In the genomic region with DNA sequence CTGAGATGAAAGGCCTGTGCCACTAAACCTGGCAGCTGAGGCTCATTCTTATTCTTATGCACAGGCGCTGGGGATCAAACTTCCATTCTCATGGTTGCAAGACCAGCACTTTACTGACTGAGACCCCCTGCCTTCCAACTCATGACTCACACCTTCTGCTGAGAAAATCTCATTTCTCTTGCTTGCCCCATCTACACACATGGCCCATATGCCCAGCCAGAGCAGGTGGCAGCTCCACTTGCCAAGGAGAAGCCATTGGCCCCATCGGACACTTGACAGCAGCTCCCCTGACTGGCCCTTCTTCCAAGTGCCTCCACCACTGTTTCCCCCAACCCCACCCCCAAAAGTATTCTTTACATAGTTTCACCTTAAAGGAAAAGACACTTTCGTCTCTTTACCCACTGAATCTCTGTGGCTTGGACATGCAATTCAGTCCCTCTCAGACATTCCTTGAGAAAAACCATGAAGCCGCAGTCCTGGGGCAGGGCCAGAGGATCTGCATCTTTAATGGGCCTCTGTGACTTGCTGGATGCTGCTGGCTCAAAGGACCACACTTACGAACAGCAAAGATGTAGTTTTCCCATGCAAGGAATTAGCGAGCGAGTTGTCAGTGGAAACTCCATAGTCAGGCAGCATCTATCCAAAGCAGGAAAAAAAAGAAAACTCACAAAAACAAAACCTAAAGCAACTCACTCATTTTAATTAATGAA, we compare ENCODE assay signal across 11 mouse cellular contexts.
DNase-seq lines count a peak whose midpoint lies in the region; ATAC-seq and TF ChIP-seq lines count a peak whose summit lies in the region.
"Had no signal": no experiment of that assay in that cellular context is flagged by ENCODE, and none has a peak within 500 bp of the region (broad histone marks: within the 10 kb centered on the region; RNA-seq: fewer than 3 reads in every experiment).

No protein-coding gene starts in this region.

- H3K4me2 ChIP-seq in embryonic facial prominence, embryonic 15.5 days (replicated peaks) = no peak overlapping the region
- H3K4me2 ChIP-seq in hindbrain, embryonic 15.5 days = peak overlapping the region; percentile 14; the same call in 1 of the 2 replicates
- H3K4me2 ChIP-seq in neural tube, embryonic 13.5 days = no peak overlapping the region
- no peak overlapping the region for H3K4me2 ChIP-seq in intestine, embryonic 15.5 days (replicated peaks)
- no peak overlapping the region for H3K4me2 ChIP-seq in intestine, postnatal 0 days (replicated peaks; ENCODE audit: low read depth)

- peak; percentile 75 for DNase-seq in left cerebral cortex, postnatal 4 days
- no peak for DNase-seq in left cerebral cortex, postnatal 14 days (ENCODE audit: low spot score in 2 of 2)
- no peak for DNase-seq in frontal cortex, postnatal 25 days (ENCODE audit: low spot score in 2 of 2)
- DNase-seq: heart, postnatal 10 days; kidney, postnatal 14 days; lung, adult 2 months had no signal

- no peak overlapping the region; the same call in 1 of the 2 replicates for H3K27ac ChIP-seq in embryonic facial prominence, embryonic 15.5 days (replicated peaks)
- peak overlapping the region; percentile 66 for H3K27ac ChIP-seq in hindbrain, embryonic 15.5 days (replicated peaks)
- 0 out of 2 replicates have a peak overlapping the region, but pooled peaks have one; percentile 33 for H3K27ac ChIP-seq in neural tube, embryonic 13.5 days (replicated peaks)
- no peak overlapping the region for H3K27ac ChIP-seq in intestine, embryonic 15.5 days
- H3K27ac ChIP-seq in intestine, postnatal 0 days (ENCODE audit: low read depth, low read length) = no peak overlapping the region

- H3K4me3 ChIP-seq in embryonic facial prominence, embryonic 15.5 days (replicated peaks) = no peak overlapping the region
- H3K4me3 ChIP-seq in hindbrain, embryonic 15.5 days = no peak overlapping the region
- no peak overlapping the region for H3K4me3 ChIP-seq in neural tube, embryonic 13.5 days
- no peak overlapping the region for H3K4me3 ChIP-seq in intestine, embryonic 15.5 days (replicated peaks)
- H3K4me3 ChIP-seq in intestine, postnatal 0 days (ENCODE audit: low read depth, low read length) = no peak overlapping the region

- H3K27me3 ChIP-seq in embryonic facial prominence, embryonic 15.5 days = peaks cover 25% of the 10 kb centered on the region
- H3K27me3 ChIP-seq in hindbrain, embryonic 15.5 days = peaks cover 12% of the 10 kb centered on the region
- peaks cover 39% of the 10 kb centered on the region for H3K27me3 ChIP-seq in neural tube, embryonic 13.5 days
- 0 out of 2 replicates have a peak, but pooled peaks cover 7% of the 10 kb centered on the region for H3K27me3 ChIP-seq in intestine, embryonic 15.5 days (replicated peaks)
- H3K27me3 ChIP-seq in intestine, postnatal 0 days (replicated peaks; ENCODE audit: control insufficient read depth, insufficient read depth, low read length) = no peaks in the 10 kb centered on the region

- 57% methylated on average over 7 of the region's 7 CpGs for WGBS in embryonic facial prominence, embryonic 15.5 days
- WGBS in hindbrain, embryonic 15.5 days = 25% methylated on average over 7 of the region's 7 CpGs
- WGBS in neural tube, embryonic 13.5 days = 40% methylated on average over 7 of the region's 7 CpGs
- 80% methylated on average over 7 of the region's 7 CpGs for WGBS in intestine, embryonic 15.5 days
- WGBS in intestine, postnatal 0 days = 84% methylated on average over 7 of the region's 7 CpGs

- peaks cover 12% of the 10 kb centered on the region for H3K4me1 ChIP-seq in embryonic facial prominence, embryonic 15.5 days
- H3K4me1 ChIP-seq in hindbrain, embryonic 15.5 days (replicated peaks) = peaks cover 20% of the 10 kb centered on the region
- peaks cover 27% of the 10 kb centered on the region for H3K4me1 ChIP-seq in neural tube, embryonic 13.5 days (replicated peaks)
- no peaks in the 10 kb centered on the region for H3K4me1 ChIP-seq in intestine, embryonic 15.5 days (replicated peaks)
- no peaks in the 10 kb centered on the region for H3K4me1 ChIP-seq in intestine, postnatal 0 days (replicated peaks; ENCODE audit: control insufficient read depth, insufficient read depth, low read length)

- H3K9ac ChIP-seq in embryonic facial prominence, embryonic 15.5 days = no peak overlapping the region
- no peak overlapping the region for H3K9ac ChIP-seq in hindbrain, embryonic 15.5 days
- H3K9ac ChIP-seq in neural tube, embryonic 13.5 days = no peak overlapping the region
- no peak overlapping the region for H3K9ac ChIP-seq in intestine, embryonic 15.5 days
- no peak overlapping the region for H3K9ac ChIP-seq in intestine, postnatal 0 days (ENCODE audit: low read depth, low read length)

- intact Hi-C loops in left cerebral cortex, postnatal 4 days (cut with DNase I) = no loop called here
- intact Hi-C loops in left cerebral cortex, postnatal 14 days (cut with DNase I) = no loop called here

- no peak for TF ChIP-seq CTCF in intestine, postnatal 0 days (IDR thresholded peaks at IDR 0.05; ENCODE audit: low read depth)

- H3K36me3 ChIP-seq in embryonic facial prominence, embryonic 15.5 days = no peaks in the 10 kb centered on the region
- no peaks in the 10 kb centered on the region for H3K36me3 ChIP-seq in hindbrain, embryonic 15.5 days
- H3K36me3 ChIP-seq in neural tube, embryonic 13.5 days = no peaks in the 10 kb centered on the region
- no peaks in the 10 kb centered on the region for H3K36me3 ChIP-seq in intestine, embryonic 15.5 days
- H3K36me3 ChIP-seq in intestine, postnatal 0 days (ENCODE audit: control insufficient read depth, insufficient read depth) = no peaks in the 10 kb centered on the region

- peak; percentile 51; the same call in 1 of the 2 replicates for ATAC-seq in embryonic facial prominence, embryonic 15.5 days (ENCODE audit: insufficient number of reproducible peaks, low FRiP score, low TSS enrichment, low read depth)
- peak; percentile 59; the same call in 1 of the 2 replicates for ATAC-seq in hindbrain, embryonic 15.5 days (ENCODE audit: low FRiP score, low read depth)
- 0 out of 2 replicates have a peak, but pooled peaks have one; percentile 19 for ATAC-seq in neural tube, embryonic 13.5 days (ENCODE audit: low read depth)
- no peak for ATAC-seq in intestine, embryonic 15.5 days
- no peak for ATAC-seq in intestine, postnatal 0 days

- H3K9me3 ChIP-seq in embryonic facial prominence, embryonic 15.5 days (replicated peaks) = no peaks in the 10 kb centered on the region
- no peaks in the 10 kb centered on the region for H3K9me3 ChIP-seq in hindbrain, embryonic 15.5 days
- no peaks in the 10 kb centered on the region for H3K9me3 ChIP-seq in neural tube, embryonic 13.5 days
- H3K9me3 ChIP-seq in intestine, embryonic 15.5 days = no peaks in the 10 kb centered on the region
- no peaks in the 10 kb centered on the region for H3K9me3 ChIP-seq in intestine, postnatal 0 days (ENCODE audit: control insufficient read depth)

Comparison
In these comparisons a context has a peak if more than half of its experiments do, and no peak if none do; other contexts are left out.
1. ATAC-seq: peak in embryonic facial prominence, embryonic 15.5 days (single experiment), hindbrain, embryonic 15.5 days (single experiment) and neural tube, embryonic 13.5 days (single experiment); none in intestine, embryonic 15.5 days (single experiment) and intestine, postnatal 0 days (single experiment).
2. H3K27ac ChIP-seq: peak in hindbrain, embryonic 15.5 days (single experiment) and neural tube, embryonic 13.5 days (single experiment); none in embryonic facial prominence, embryonic 15.5 days (single experiment), intestine, embryonic 15.5 days (single experiment) and intestine, postnatal 0 days (single experiment).